Mouse (Mus musculus) forebrain, postnatal 0 days (tissue): ENCODE results near the gene Tprn. TPM values are rescaled to one million over a fixed set of nuclear protein-coding genes. Genes with fewer than 3 reads are reported as not detected.

Experiments
- ATAC-seq: fragments of 200-750 bp; cut with Nextera tagmentation; 2 replicates; pipeline ENCODE4 v1.8.0; 2017; ENCODE audit warnings: mild to moderate bottlenecking, moderate library complexity
- DNase-seq: peaks from one replicate; pipeline ENCODE4 v3.0.0-alpha.2; 2015
- H3K27ac ChIP-seq: fragments of 300-500 bp; sonication (generic); 2 replicates; pipeline ENCODE4 v1.5.1; 2014; ENCODE audit warnings: low read depth, mild to moderate bottlenecking, antibody characterized with exemption, low read length, moderate library complexity, mixed read lengths
- H3K27me3 ChIP-seq: fragments of 300-500 bp; sonication (generic); 2 replicates; pipeline ENCODE4 v1.6.1; 2014; ENCODE audit warnings: mild to moderate bottlenecking, low read length, mixed read lengths; ENCODE audit not compliant: insufficient read depth
- H3K36me3 ChIP-seq: fragments of 300-500 bp; sonication (generic); 2 replicates; pipeline ENCODE4 v1.6.1; 2014; ENCODE audit warnings: mild to moderate bottlenecking, moderate library complexity; ENCODE audit not compliant: insufficient read depth
- H3K4me1 ChIP-seq: fragments of 300-500 bp; sonication (generic); 2 replicates; pipeline ENCODE4 v1.6.1; 2014; ENCODE audit warnings: antibody characterized with exemption; ENCODE audit not compliant: insufficient read depth
- H3K4me2 ChIP-seq: fragments of 300-500 bp; sonication (generic); 2 replicates; pipeline ENCODE4 v1.6.1; 2014; ENCODE audit warnings: low read depth, mild to moderate bottlenecking, moderate library complexity
- H3K4me3 ChIP-seq: fragments of 300-500 bp; sonication (generic); 2 replicates; pipeline ENCODE4 v1.5.1; 2014; ENCODE audit warnings: low read depth, low read length, mixed read lengths
- H3K9ac ChIP-seq: fragments of 300-500 bp; sonication (generic); 2 replicates; pipeline ENCODE4 v1.6.1; 2014; ENCODE audit warnings: mild to moderate bottlenecking
- H3K9me3 ChIP-seq: fragments of 300-500 bp; sonication (generic); 2 replicates; pipeline ENCODE4 v1.6.1; 2016; ENCODE audit warnings: low read length
- CTCF ChIP-seq: sonication (generic); IDR thresholded peaks from 2 replicates; pipeline ENCODE4 v1.5.1; 2016; ENCODE audit warnings: antibody characterized with exemption, control low read depth, low read depth
- WGBS: fragments of 180-500 bp; shearing (Covaris S2); extraction: QIAGEN DNeasy Blood & Tissue Kit; methylation state at CpG from one replicate; pipeline ENCODE4 v1.1.7; 2014; 5-methylcytosine and 5-hydroxymethylcytosine counted together
- polyA plus RNA-seq: library from polyadenylated mRNA; unstranded; fragments of >200 nt; fragmentation: Nextera tagmentation; extraction: Ambion mirVana; gene quantifications from 2 replicates; pipeline ENCODE4 v1.2.1, GENCODE M21; 2015
- total RNA-seq: library from RNA; depleted of rRNA; stranded (reverse); fragments of >200 nt; gene quantifications from 2 replicates; pipeline ENCODE4 v1.2.3, GENCODE M21; 2014

Tprn gene
- total and polyA plus RNA-seq, 2 experiments from 2014 or later: 18.1 to 18.8 TPM

GRCm38 (mm10) chr2:25303452-25303851 lies 41.0 kb downstream of the Tprn start:
- Histone ChIP-seq H3K36me3 (peaks cover 30% of the 10 kb centered on the region), H3K27me3 (no peaks in the 10 kb centered on the region; the same call in 1 of the 2 replicates), H3K9ac (no peak overlapping the region), H3K4me3 (no peak overlapping the region), H3K9me3 (no peaks in the 10 kb centered on the region), H3K4me1 (peaks cover 3% of the 10 kb centered on the region; the same call in 1 of the 2 replicates), H3K4me2 (no peak overlapping the region), H3K27ac (no peak overlapping the region)
- ATAC-seq (no peak), DNase-seq (no peak)
- no peak for TF ChIP-seq CTCF
- WGBS: 86% methylated on average over 3 of the region's 3 CpGs

- peak; percentile 26; the same call in 1 of the 2 replicates for ATAC-seq
- DNase-seq: no peak
- no peak for TF ChIP-seq CTCF
- Histone ChIP-seq H3K36me3 (peaks cover 37% of the 10 kb centered on the region), H3K9me3 (no peaks in the 10 kb centered on the region), H3K27me3 (no peaks in the 10 kb centered on the region; the same call in 1 of the 2 replicates), H3K4me3 (peak overlapping the region; percentile 40; the same call in 1 of the 2 replicates), H3K27ac (no peak overlapping the region), H3K4me2 (peak overlapping the region; percentile 68), H3K4me1 (peaks cover 3% of the 10 kb centered on the region; the same call in 1 of the 2 replicates), H3K9ac (0 out of 2 replicates have a peak overlapping the region, but pooled peaks have one; percentile 22)
- WGBS: 57% methylated on average over 7 of the region's 7 CpGs
Observed at GRCm38 (mm10) chr2:25303931-25304656, 41.7 kb downstream of the Tprn start.

DNA sequence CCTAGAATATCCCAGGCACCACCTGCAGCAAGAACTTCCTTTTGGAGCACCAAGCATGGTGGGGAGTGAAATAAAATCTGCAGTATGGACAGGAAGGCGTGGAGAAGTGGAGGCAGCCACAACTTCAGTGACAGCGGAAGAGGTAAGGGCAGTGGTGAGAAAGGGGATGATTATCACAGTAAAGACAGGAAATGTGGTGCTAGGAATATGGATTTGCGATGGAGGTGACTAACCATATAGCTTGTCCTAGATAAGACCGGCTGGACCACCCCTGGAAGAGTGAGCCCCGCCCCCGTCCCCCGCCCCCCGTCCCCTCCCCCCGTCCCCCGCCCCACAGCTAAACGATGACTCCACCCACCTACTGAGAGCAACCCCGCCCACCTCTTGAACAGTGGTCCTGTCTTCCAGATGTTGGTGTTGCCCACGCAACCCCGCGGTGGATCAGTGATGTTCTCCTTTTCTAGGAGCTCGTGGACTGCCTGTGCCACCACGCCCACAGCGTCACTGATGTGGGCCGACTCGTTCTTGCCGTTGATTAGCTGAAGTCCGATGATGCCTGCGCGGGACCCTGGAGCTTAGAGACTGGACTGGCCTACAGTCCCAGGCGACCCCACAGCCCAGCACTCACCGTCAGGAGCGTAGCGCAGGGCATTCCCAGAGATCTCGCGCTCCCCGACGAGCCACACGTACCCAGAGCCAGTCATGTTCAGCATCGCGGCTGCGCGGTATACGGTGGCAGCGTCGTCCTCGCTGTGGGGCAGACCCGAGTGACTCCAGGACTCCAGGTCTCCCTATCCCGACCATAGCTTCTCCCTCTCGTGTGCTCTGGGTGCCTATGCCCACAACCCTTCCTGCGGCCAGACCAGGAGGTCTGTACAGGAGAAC lies 42.5 kb downstream of the Tprn start:
- Histone ChIP-seq H3K27me3 (peaks cover 2% of the 10 kb centered on the region; the same call in 1 of the 2 replicates), H3K27ac (0 out of 2 replicates have a peak overlapping the region, but pooled peaks have one; percentile 40), H3K9ac (peak overlapping the region; percentile 49), H3K4me1 (peaks cover 3% of the 10 kb centered on the region; the same call in 1 of the 2 replicates), H3K36me3 (peaks cover 39% of the 10 kb centered on the region), H3K4me3 (peak overlapping the region; percentile 40), H3K4me2 (peak overlapping the region; percentile 68), H3K9me3 (no peaks in the 10 kb centered on the region)
- ATAC-seq: peak; percentile 83
- no peak for TF ChIP-seq CTCF
- 3% methylated on average over 45 of the region's 45 CpGs for WGBS
- DNase-seq: peak; percentile 79

- Histone ChIP-seq H3K36me3 (peaks cover 45% of the 10 kb centered on the region), H3K27me3 (peaks cover 8% of the 10 kb centered on the region), H3K4me2 (peak overlapping the region; percentile 68), H3K4me3 (peak overlapping the region; percentile 40), H3K27ac (no peak overlapping the region), H3K9me3 (no peaks in the 10 kb centered on the region), H3K9ac (peak overlapping the region; percentile 49), H3K4me1 (peaks cover 3% of the 10 kb centered on the region; the same call in 1 of the 2 replicates)
- TF ChIP-seq CTCF: no peak
- DNase-seq (no peak), ATAC-seq (peak; percentile 12; the same call in 1 of the 2 replicates)
- 48% methylated on average over 14 of the region's 14 CpGs for WGBS
Observed at GRCm38 (mm10) chr2:25305587-25306359, 43.4 kb downstream of the Tprn start.

GRCm38 (mm10) chr2:25310180-25310579 lies 47.8 kb downstream of the Tprn start:
- no peak overlapping the region for H3K4me2 ChIP-seq
- 57% methylated on average over 10 of the region's 10 CpGs for WGBS

DNA sequence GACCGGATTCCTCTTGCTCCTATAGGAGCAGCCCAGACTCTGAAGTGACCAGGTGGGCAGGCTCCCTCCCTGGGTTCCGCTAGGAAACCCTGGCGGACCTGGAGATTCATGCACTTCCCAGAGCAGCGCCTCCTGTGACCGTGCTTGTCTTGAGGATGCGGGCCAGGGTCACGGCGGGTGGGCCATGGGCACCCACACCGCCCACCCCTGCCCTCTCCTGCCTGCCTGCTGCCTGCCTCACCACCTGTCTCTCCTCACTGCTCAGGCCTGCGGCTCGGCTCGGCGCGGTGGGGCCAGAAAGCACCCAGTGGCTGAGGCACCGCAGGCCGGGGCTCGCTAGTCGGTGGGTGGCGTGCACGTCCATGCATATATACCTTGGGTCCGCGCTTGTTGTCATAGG lies 48.6 kb downstream of the Tprn start:
- H3K4me1 ChIP-seq: no peaks in the 10 kb centered on the region
- H3K9ac ChIP-seq: no peak overlapping the region
- peaks cover 67% of the 10 kb centered on the region for H3K36me3 ChIP-seq
- no peak overlapping the region for H3K27ac ChIP-seq
- H3K9me3 ChIP-seq: no peaks in the 10 kb centered on the region
- no peak for TF ChIP-seq CTCF
- H3K4me3 ChIP-seq: no peak overlapping the region
- H3K4me2 ChIP-seq: no peak overlapping the region
- 11% methylated on average over 22 of the region's 22 CpGs for WGBS
- DNase-seq: no peak
- ATAC-seq: no peak
- H3K27me3 ChIP-seq: peaks cover 39% of the 10 kb centered on the region

More at GRCm38 (mm10) chr2:25310180-25310579, 47.8 kb downstream of the Tprn start:
- H3K27me3 ChIP-seq: peaks cover 39% of the 10 kb centered on the region
- H3K9me3 ChIP-seq: no peaks in the 10 kb centered on the region
- no peak overlapping the region for H3K27ac ChIP-seq
- H3K36me3 ChIP-seq: peaks cover 67% of the 10 kb centered on the region
- no peak for TF ChIP-seq CTCF
- no peak overlapping the region for H3K9ac ChIP-seq
- ATAC-seq (no peak), DNase-seq (no peak)
- H3K4me3 ChIP-seq: no peak overlapping the region
- no peaks in the 10 kb centered on the region for H3K4me1 ChIP-seq
